Mouse (Mus musculus): ENCODE measurements around the gene Ubr1. TPM values are rescaled to one million over a fixed set of nuclear protein-coding genes. Genes with fewer than 3 reads are reported as not detected.

Ubr1 gene
- polyA plus RNA-seq (2012; rRNA removed) = 5.1 and 6.4 TPM in 2 replicates

DNA sequence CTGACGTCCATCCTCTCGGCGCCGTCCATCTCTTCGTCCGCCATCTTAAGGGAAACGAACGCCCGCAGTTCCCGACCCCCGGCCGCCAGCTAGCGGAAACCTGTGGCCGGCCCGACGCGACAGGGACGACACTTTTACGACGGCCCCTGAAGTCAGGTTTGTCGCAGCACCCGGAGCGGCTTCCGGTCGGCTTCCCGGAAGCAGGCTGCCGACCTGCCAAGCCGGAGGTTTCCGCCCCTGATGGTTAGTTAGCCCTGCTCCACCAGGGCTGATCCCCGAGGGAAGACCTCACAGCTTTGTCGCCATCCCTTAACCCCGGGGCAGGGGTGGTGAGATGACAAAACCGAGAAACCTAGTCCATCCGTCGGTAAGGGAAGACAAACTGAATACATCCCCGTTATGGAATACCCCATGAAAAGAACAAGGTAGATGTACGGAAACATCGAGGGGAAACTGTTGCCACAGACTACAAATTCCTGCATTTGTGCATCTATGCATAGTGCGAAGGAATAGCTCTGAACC is at the start of gene Ubr1:
TSS of gene Ubr1 (minus strand) at position 157 of the 522 bp plus-strand sequence.

GRCm38 (mm10) chr2:121007925-121008663 is 37.6 kb upstream of the Ubr1 start, which contains the start of gene Ccndbp1:
Gene Ccndbp1, plus strand, starts transcription at chr2:121008403.

DNA sequence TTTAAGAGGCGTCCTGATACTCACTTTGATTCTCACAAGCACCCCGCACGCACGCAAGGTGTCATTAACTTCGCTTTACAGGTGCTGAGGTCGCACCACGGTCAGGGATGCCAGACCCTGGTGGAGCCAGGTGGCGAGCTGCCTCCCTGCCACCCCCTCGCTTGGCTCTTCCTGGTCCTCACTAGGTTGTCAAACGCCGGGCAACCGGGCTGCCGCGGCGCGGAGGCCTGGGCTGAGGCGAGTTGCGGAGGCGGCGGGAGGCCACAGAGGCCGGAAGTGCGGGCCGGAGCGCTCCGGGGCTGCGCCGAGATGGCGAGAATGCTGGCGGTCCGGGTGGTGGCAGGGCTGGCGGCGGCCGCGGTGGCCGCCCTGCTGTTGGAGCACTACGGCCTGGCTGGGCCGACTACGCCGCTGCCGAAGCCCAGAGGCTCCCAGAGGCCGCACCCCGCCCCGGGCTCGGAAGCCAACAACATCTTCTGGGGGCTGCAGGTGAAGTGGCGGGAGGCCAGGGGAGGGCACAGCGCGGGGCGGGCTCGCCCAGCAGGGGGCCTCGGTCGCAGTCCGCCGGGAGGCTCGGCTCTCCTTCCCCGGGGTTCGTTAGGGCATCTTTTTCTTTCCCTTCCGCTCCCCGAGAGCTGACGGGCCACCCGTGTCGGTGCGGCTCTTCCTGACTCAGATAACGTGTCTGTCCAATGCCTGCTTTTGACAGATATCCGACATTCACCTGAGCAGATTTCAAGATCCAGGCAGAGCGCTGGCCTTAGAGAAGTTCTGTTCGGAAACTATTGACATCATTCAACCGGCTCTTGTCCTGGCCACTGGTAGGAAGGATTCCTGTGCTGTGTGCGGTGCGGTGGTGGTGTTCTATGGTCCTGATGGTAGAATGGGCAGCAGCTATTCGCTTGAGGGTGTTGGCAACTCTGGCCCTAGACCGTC is 6.7 kb upstream of the Ubr1 start, which contains the start of gene Tmem62:
TSS of gene Tmem62 (plus strand) at position 28 of the 936 bp plus-strand sequence.

DNA sequence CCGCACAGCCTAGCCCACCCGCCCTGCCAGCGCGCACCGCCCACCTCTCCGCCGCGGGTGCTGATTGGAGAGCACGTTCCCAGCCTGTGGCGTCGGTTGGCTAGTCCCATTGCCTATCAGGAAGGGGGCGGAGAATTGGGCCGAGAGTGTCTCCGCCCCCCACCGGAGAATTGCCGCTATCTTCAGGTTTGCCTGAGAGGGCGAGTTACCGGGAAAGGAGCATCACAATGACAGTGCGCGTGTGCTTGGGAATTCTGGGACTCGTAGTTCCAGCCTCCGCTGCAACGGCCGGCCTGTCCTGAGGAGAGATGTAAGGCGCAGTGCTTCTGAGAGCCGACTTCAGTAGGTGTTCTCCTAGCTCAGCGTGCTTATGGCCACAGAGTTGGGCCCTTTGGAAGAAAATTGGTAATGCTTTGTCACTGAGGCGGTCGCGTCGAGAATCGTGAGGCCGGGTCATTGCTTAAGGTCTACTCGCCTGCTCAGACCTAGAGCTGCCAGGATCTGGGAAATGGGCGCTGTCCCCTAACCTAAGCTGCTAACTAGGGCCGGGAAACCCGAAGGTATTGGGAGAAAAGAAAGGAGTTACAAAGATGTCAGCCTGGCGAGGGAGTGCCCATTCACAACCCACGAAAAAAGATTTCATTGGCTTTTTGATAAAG is 120.0 kb downstream of the Ubr1 start, which contains the start of gene Ttbk2:
TSS of gene Ttbk2 (minus strand) at position 181 of the 659 bp plus-strand sequence.

GRCm38 (mm10) chr2:120849449-120850423 is 120.8 kb downstream of the Ubr1 start, which contains the start of gene Cdan1:
Gene Cdan1, minus strand, starts transcription at chr2:120850128.

Other genes with a start within 250 kb of the Ubr1 start
- gene Cdan1, start 120.6 kb downstream of the Ubr1 start, polyA plus RNA-seq (2012; rRNA removed) = 11.7 and 14.3 TPM in 2 replicates
- 0.85 and 0.91 TPM in 2 replicates for gene Ttbk2, start 120.1 kb downstream of the Ubr1 start, polyA plus RNA-seq (2012; rRNA removed)
- gene Tmem62, start 6.3 kb upstream of the Ubr1 start, polyA plus RNA-seq (2012; rRNA removed) = 2.1 TPM in 2 replicates
- 35.2 and 40.9 TPM in 2 replicates for gene Ccndbp1, start 37.7 kb upstream of the Ubr1 start, polyA plus RNA-seq (2012; rRNA removed)
- 141 and 176 TPM in 2 replicates for gene Epb42, start 66.4 kb upstream of the Ubr1 start, polyA plus RNA-seq (2012; rRNA removed)
- gene Tgm5, start 115.1 kb upstream of the Ubr1 start, polyA plus RNA-seq (2012; rRNA removed) = 0.01 TPM in 1 of 2 replicates, not detected in the other
- gene Tgm7, start 139.1 kb upstream of the Ubr1 start, polyA plus RNA-seq (2012; rRNA removed) = 0.01 and 0.03 TPM in 2 replicates
- 5.0 and 5.8 TPM in 2 replicates for gene Adal, start 169.7 kb upstream of the Ubr1 start, polyA plus RNA-seq (2012; rRNA removed)
- gene Lcmt2, start 169.9 kb upstream of the Ubr1 start, polyA plus RNA-seq (2012; rRNA removed) = 3.3 and 4.1 TPM in 2 replicates
- gene Tubgcp4, start 199.9 kb upstream of the Ubr1 start, polyA plus RNA-seq (2012; rRNA removed) = 14.7 and 16.5 TPM in 2 replicates
- gene Zscan29, start 200.4 kb upstream of the Ubr1 start, polyA plus RNA-seq (2012; rRNA removed) = 2.1 and 2.5 TPM in 2 replicates